Mouse (Mus musculus) heart, adult 11 months (tissue): ENCODE data around the gene U2af1l4.

Experiments used
- DNase-seq: peaks from one replicate; pipeline ENCODE4 v3.0.0; 2022

The U2af1l4 gene

GRCm38 (mm10) chr7:30563117-30563905 is at the start of gene U2af1l4, which contains the start of the genes Gm49396 and Psenen:
Gene U2af1l4 (plus strand): TSS chr7:30563301.
Gene Gm49396 (plus strand): TSS chr7:30563344.
Gene Psenen (minus strand): TSS chr7:30563627.
- DNase-seq = peak; percentile 100

- no peak for DNase-seq
Measured at GRCm38 (mm10) chr7:30515003-30515760, 47.9 kb upstream of the U2af1l4 start.

- no peak for DNase-seq
Measured at GRCm38 (mm10) chr7:30518325-30518724, 44.8 kb upstream of the U2af1l4 start.

GRCm38 (mm10) chr7:30520396-30520795 is 42.7 kb upstream of the U2af1l4 start:
- no peak for DNase-seq

DNA sequence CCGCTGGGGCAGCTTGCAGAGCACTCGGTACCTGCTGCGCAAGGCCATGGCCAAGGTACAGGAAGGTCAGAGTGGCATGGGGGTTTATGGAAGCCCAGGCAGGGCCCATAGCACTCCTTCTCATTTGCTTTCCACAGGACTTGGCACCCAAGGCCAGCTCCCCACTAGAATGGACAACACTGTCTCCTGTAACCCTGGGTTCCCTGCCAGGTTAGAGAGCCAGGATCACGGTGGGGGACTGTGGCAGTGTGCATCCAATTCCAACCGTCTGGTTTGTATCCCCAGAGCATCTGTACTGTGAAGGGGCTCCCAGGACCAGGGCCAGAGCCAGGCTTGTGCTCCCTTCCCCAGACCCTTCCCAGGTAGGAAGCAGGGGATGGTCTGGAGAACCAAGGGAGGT is 42.2 kb upstream of the U2af1l4 start:
- DNase-seq = no peak

DNA sequence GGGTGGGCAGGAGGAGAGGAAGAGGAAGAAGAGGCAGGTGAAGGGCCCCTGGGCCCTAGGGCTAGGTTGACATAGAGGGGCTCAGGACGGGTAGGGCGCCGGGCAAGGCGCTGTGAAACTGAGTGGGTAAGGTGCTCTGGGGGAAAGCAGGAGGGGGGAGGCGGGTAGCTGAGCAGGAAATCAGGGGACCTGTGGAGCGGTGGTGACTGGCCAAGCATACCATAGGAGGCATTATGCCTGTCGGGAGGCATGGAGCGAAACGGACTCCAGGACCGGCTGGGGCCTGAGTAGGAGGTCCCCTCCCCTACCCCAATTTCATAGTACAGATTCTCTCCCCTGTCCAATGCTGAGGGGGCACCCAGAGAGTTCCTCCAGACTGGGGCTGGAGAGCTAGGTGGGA is 40.2 kb upstream of the U2af1l4 start:
- DNase-seq = no peak

GRCm38 (mm10) chr7:30524487-30524886 is 38.6 kb upstream of the U2af1l4 start:
- DNase-seq = no peak

DNA sequence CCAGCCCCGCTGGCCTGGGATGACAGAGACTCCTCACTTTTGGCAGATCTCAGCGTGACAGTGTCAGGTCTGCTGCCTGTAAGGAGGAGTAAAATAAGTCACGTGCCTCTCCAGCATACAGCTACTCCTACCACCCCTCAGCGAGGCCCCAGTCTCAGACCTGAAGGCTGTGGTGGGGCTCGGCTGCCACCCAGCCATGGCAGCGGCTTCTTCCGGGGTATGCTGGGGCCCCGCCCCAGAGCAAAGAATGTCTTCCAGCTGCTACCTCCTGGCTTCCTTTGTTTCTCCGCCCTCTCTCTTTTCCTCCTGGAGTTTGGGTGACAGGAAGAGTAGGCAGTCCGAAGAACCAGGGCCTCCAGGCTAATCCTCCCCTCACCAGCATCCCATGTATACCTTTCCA is 37.1 kb upstream of the U2af1l4 start:
- peak; percentile 89 for DNase-seq

DNA sequence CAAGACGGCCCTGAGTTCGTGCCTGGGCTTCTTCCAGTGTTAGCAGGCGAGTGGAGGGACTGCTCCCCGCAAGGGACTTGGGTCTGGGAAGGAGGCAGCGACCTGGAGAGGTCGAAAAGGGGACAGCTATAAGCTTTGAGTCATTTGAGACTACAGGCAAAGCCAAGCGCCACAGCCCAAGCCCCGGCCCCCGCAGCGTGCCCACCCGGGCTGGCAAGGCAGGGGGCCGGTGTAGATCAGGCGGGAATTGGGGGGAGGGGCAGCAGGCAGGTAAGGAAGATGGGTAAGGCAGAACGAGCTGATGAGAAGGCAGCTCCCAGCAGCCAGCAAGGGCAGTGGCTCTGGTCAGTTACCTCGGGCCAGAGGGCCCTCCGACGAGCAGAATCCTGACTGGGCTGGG is 36.7 kb upstream of the U2af1l4 start:
- DNase-seq = no peak

GRCm38 (mm10) chr7:30526981-30527380 is 36.1 kb upstream of the U2af1l4 start:
- DNase-seq = no peak

DNA sequence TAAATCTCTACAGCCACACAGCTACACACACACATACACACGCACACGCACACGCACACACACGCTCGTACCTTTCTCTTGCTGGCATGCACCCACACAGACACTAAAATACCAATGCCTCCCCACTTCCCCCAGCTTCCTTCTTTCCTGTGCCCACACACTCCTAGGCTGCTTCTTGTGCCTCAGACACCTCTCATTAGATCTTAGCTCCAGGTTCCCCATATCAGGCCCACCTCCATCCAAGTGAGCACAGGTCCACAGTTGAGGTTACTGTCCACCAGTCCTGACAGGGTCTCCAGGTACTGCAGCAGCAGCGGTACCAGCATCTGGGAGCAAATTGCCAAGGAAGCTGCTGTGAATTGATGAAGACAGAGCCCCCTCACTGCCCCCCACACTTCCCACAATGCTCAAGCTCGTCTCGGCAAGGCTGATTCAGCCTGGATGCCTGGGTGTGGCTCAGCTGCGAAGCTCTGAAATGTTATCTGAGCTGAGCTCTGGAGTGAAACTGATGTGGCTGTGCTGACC is 31.7 kb upstream of the U2af1l4 start:
- no peak for DNase-seq

GRCm38 (mm10) chr7:30532931-30533330 is 30.2 kb upstream of the U2af1l4 start:
- peak; percentile 94 for DNase-seq

DNA sequence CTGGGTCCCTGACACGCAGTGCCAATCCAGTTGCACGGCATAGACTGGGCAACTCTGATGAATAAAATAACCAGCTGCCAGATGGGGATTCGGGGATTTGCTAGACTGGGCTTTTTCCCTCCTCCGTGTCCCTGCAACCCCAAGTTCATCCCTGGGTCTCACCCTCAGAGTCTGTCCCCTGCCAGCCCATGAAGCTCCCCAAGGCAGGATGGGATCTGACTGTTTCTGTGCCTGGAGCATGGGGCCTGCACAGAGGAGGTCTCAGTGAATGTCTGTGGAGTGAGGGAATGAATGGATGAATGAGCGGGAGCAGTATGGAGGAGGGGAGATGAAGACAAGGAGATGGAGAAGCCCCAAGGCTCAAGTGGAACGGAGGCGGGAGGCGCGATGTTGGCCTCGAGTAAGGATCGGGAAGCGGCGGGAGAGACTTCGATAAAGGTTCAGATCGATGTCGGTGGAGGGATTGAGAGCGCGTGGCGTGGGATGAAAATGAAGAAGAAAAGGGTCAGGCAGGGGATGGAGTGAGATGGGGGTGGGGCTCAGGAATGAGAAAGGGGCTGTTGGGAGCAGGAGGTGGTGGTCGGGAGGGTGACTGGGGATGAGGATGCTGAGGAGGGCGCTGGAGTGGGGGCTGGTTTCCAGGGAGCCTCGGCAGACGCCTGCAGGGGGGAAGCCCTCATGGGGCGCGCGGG is 29.0 kb upstream of the U2af1l4 start:
- DNase-seq = peak; percentile 90

DNA sequence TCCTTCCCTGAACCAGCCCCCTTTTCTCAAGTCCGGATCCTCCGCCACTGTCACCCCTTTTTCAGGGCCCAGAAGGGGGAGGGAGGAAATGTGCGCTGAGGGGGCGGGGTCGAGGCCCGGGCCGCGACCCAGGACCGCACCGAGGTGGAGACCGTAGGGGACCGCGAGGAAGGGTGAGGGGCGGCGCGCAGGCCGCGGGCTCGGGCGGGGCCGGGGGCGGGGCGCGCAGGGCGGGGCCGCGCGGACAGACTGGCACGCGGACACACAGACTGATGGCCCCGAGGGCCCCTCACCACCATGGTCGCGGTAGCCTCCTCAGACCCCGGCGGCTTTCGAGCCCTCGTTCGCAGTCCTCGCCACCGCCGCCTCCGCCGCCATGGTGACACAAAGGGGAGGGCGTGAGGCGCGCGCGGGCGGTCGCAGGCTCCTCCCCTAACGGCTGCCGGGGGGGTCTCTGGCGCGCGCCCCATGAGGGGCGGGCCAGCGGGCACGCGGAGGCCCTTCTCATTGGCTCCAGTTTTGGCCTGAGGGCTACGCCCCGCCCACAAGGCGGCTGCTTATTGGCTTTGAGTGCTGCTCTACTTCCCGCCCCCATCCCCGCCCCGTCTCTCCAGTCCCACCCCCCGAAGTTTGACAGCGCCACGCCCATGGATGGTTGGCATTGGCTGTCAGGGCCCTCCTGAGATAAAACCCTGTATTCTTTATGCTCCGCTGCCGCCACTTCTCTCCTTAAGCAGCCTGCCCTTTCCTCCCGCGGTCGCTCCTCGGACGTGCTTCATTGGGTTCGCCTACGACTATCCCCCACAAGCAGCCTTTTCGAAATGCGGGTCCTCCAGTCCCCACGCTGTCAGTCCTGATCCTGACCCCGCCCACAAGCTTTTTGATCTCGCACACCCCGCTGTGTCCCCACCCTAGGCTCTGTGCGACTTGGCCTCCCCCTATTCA is 28.2 kb upstream of the U2af1l4 start, which contains the start of gene Arhgap33:
TSS of gene Arhgap33 (minus strand) at position 428 of the 945 bp plus-strand sequence.
- DNase-seq = peak; percentile 99

GRCm38 (mm10) chr7:30540572-30540971 is 22.5 kb upstream of the U2af1l4 start:
- DNase-seq = peak; percentile 80

DNA sequence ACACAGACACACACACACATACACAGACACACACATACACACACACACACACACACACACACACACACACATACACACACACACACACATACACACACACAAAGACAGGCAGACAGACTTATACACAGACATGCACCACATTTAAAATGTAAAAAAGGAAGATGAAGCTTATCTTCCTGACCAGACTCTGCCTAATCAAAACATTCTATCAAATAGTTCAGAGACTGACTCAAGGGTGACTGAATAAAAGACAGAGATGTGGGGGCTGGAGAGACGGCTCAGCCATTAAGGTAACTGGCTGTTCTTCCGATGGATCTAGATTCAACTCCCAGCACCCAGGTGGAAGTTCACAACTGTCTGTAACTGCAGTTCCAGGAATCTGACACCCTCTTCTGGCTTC is 18.8 kb upstream of the U2af1l4 start:
- DNase-seq = no peak

GRCm38 (mm10) chr7:30549880-30550279 is 13.2 kb upstream of the U2af1l4 start:
- no peak for DNase-seq

DNA sequence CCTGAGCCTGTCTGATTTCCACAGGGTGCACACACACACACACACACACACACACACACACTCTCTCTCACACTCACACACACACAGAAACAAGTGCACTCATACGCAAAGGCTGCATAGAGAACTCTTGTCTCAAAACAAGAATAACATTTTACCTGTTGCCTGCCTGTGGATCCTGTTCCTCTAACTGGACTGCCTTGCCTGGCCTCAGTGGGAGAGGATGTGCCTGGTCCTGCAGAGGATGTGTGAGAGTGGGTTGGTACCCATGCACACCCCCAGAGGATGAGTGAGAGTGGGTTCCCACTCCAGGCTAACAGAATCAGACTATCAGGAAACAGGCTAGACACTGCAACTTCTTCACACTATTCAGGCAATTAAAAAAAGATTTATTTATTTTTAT is 12.5 kb upstream of the U2af1l4 start:
- peak; percentile 91 for DNase-seq

- DNase-seq = peak; percentile 90
Measured at GRCm38 (mm10) chr7:30551445-30552101, 11.5 kb upstream of the U2af1l4 start.

DNA sequence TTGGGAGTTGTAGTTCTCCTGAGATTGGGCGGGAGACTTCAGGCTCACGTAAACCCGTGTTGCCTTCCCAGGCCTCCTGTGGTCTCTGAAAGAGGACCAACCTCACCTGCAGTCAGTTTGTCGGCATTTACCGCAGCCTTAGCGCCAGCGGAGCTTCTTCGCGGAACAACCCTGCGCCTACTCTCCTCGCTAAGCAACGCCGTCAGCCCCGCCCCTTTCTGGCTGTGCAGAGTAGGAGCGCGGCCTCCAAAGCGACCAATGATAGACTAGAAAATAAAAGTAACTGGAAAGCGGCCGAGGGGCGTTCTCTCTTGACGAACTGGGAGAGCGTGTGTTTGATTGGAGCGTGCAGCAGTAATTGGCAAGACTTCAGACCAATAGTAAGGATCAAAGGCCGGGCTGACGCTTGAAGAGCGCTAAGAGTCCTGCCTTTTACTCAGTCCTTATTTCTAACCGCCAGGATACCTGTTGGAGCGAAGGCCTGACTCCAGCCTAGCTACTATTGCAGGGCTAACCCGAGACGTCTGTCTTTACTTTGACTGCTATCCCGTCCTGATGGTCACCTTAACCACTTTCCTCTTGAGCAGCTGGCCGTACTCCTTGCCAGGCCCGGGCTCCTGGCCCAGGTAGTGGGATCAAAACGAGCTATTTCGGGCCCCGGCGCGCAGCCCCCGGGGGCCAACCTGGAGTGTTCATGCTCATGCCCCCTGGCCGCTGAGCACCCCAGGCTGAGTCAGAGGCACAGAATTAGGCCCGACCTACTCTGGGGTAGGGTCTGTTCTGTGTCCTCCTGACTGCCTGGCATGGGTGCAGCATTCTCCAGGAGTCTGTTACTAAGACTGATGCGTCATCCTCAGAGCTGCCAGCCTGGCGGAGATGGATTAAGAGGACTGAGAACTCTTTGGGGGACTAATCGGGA is 10.7 kb upstream of the U2af1l4 start, which contains the start of the genes Hspb6 and Proser3:
TSS of gene Hspb6 (plus strand) at position 77 of the 919 bp plus-strand sequence.
TSS of gene Proser3 (minus strand) at position 198 of the 919 bp plus-strand sequence.
- DNase-seq = peak; percentile 100
